Mouse (Mus musculus) neural tube, embryonic 13.5 days (tissue): ENCODE measurements around the gene Arhgef6. TPM values are rescaled to one million over a fixed set of nuclear protein-coding genes. Genes with fewer than 3 reads are reported as not detected.

Experiments used
- ATAC-seq: fragments of 200-750 bp; cut with Nextera tagmentation; 2 replicates; pipeline ENCODE4 v1.8.0; 2017; ENCODE audit warnings: low read depth, mild to moderate bottlenecking, moderate TSS enrichment, moderate library complexity
- H3K27ac ChIP-seq: fragments of 300-500 bp; sonication (generic); replicated peaks from 2 replicates; pipeline ENCODE4 v1.5.1; 2015; ENCODE audit warnings: moderate library complexity, mild to moderate bottlenecking, inconsistent platforms
- H3K27me3 ChIP-seq: fragments of 300-500 bp; sonication (generic); 2 replicates; pipeline ENCODE4 v1.6.1; 2015; ENCODE audit warnings: mild to moderate bottlenecking, inconsistent platforms
- H3K36me3 ChIP-seq: fragments of 300-500 bp; sonication (generic); 2 replicates; pipeline ENCODE4 v1.6.1; 2015; ENCODE audit warnings: mild to moderate bottlenecking, inconsistent platforms
- H3K4me1 ChIP-seq: fragments of 300-500 bp; sonication (generic); replicated peaks from 2 replicates; pipeline ENCODE4 v1.6.1; 2015; ENCODE audit warnings: inconsistent platforms
- H3K4me2 ChIP-seq: fragments of 300-500 bp; sonication (generic); 2 replicates; pipeline ENCODE4 v1.6.1; 2015; ENCODE audit warnings: inconsistent platforms, mild to moderate bottlenecking, moderate library complexity
- H3K4me3 ChIP-seq: fragments of 300-500 bp; sonication (generic); 2 replicates; pipeline ENCODE4 v1.5.1; 2015; ENCODE audit warnings: mild to moderate bottlenecking, inconsistent platforms
- H3K9ac ChIP-seq: fragments of 300-500 bp; sonication (generic); 2 replicates; pipeline ENCODE4 v1.6.1; 2015; ENCODE audit warnings: moderate library complexity, mild to moderate bottlenecking, inconsistent platforms
- H3K9me3 ChIP-seq: fragments of 300-500 bp; sonication (generic); 2 replicates; pipeline ENCODE4 v1.6.1; 2016; ENCODE audit warnings: inconsistent platforms
- WGBS: fragments of 180-500 bp; shearing (Covaris S2); methylation state at CpG from one replicate; pipeline ENCODE4 v1.1.7; 2015; 5-methylcytosine and 5-hydroxymethylcytosine counted together
- polyA plus RNA-seq: library from polyadenylated mRNA; unstranded; fragments of >200 nt; fragmentation: Nextera tagmentation; extraction: Ambion mirVana; gene quantifications from 2 replicates; pipeline ENCODE4 v1.2.1, GENCODE M21; 2015

Arhgef6 gene
- polyA plus RNA-seq, 1 experiment from 2014 or later: 7.3 TPM

- WGBS: 78% methylated on average over 5 of the region's 5 CpGs
- Histone ChIP-seq H3K36me3 (no peaks in the 10 kb centered on the region), H3K4me1 (no peaks in the 10 kb centered on the region), H3K9me3 (no peaks in the 10 kb centered on the region), H3K4me2 (no peak overlapping the region), H3K27me3 (no peaks in the 10 kb centered on the region), H3K27ac (no peak overlapping the region), H3K4me3 (no peak overlapping the region), H3K9ac (no peak overlapping the region)
- ATAC-seq: no peak
These were observed 122.3 kb downstream of the Arhgef6 start for GRCm38 (mm10) chrX:57216271-57216670.

GRCm38 (mm10) chrX:57215495-57215894 lies 123.0 kb downstream of the Arhgef6 start:
- no peaks in the 10 kb centered on the region for H3K4me1 ChIP-seq
- H3K27me3 ChIP-seq: no peaks in the 10 kb centered on the region
- WGBS: 93% methylated on average over 4 of the region's 4 CpGs
- no peak overlapping the region for H3K4me3 ChIP-seq
- ATAC-seq: no peak
- H3K36me3 ChIP-seq: no peaks in the 10 kb centered on the region
- no peak overlapping the region for H3K9ac ChIP-seq
- no peaks in the 10 kb centered on the region for H3K9me3 ChIP-seq
- H3K27ac ChIP-seq: no peak overlapping the region
- no peak overlapping the region for H3K4me2 ChIP-seq

GRCm38 (mm10) chrX:57212862-57213261 lies 125.7 kb downstream of the Arhgef6 start:
- 94% methylated on average over 3 of the region's 3 CpGs for WGBS
- no peaks in the 10 kb centered on the region for H3K4me1 ChIP-seq
- H3K4me2 ChIP-seq: no peak overlapping the region
- H3K27me3 ChIP-seq: no peaks in the 10 kb centered on the region
- no peaks in the 10 kb centered on the region for H3K36me3 ChIP-seq
- no peaks in the 10 kb centered on the region for H3K9me3 ChIP-seq
- H3K27ac ChIP-seq: no peak overlapping the region
- no peak overlapping the region for H3K9ac ChIP-seq
- no peak overlapping the region for H3K4me3 ChIP-seq
- ATAC-seq: no peak

- ATAC-seq: no peak
- H3K4me3 ChIP-seq: no peak within 1 kb of the TSS
- H3K27me3 ChIP-seq: no peaks in the 10 kb centered on the region
- no peaks in the 10 kb centered on the region for H3K36me3 ChIP-seq
- no peaks in the 10 kb centered on the region for H3K4me1 ChIP-seq
- WGBS: 90% methylated on average over 9 of the region's 9 CpGs
- no peak within 1 kb of the TSS for H3K4me2 ChIP-seq
- H3K27ac ChIP-seq: no peak within 1 kb of the TSS
- H3K9ac ChIP-seq: no peak within 1 kb of the TSS
- no peaks in the 10 kb centered on the region for H3K9me3 ChIP-seq
These were observed 126.7 kb downstream of the Arhgef6 start, which contains the start of gene Cd40lg for GRCm38 (mm10) chrX:57211876-57212275. TSS of gene Cd40lg (plus strand) at chrX:57212143.

GRCm38 (mm10) chrX:57210591-57210990 lies 127.9 kb downstream of the Arhgef6 start:
- no peaks in the 10 kb centered on the region for H3K4me1 ChIP-seq
- WGBS: 86% methylated on average over 1 of the region's 1 CpGs
- H3K9me3 ChIP-seq: no peaks in the 10 kb centered on the region
- no peak for ATAC-seq
- H3K9ac ChIP-seq: no peak overlapping the region
- no peak overlapping the region for H3K27ac ChIP-seq
- no peak overlapping the region for H3K4me3 ChIP-seq
- H3K27me3 ChIP-seq: no peaks in the 10 kb centered on the region
- no peaks in the 10 kb centered on the region for H3K36me3 ChIP-seq
- H3K4me2 ChIP-seq: no peak overlapping the region

- 75% methylated on average over 2 of the region's 2 CpGs for WGBS
- Histone ChIP-seq H3K4me1 (no peaks in the 10 kb centered on the region), H3K9me3 (no peaks in the 10 kb centered on the region), H3K4me3 (no peak overlapping the region), H3K4me2 (no peak overlapping the region), H3K36me3 (no peaks in the 10 kb centered on the region), H3K9ac (no peak overlapping the region), H3K27ac (no peak overlapping the region), H3K27me3 (no peaks in the 10 kb centered on the region)
- ATAC-seq: no peak
These were observed 138.1 kb downstream of the Arhgef6 start for GRCm38 (mm10) chrX:57200397-57200796.

- Histone ChIP-seq H3K4me3 (no peak overlapping the region), H3K4me1 (no peaks in the 10 kb centered on the region), H3K9ac (no peak overlapping the region), H3K4me2 (no peak overlapping the region), H3K27ac (no peak overlapping the region), H3K9me3 (no peaks in the 10 kb centered on the region), H3K36me3 (no peaks in the 10 kb centered on the region), H3K27me3 (no peaks in the 10 kb centered on the region)
- WGBS: 25% methylated on average over 2 of the region's 2 CpGs
- no peak for ATAC-seq
These were observed 140.5 kb downstream of the Arhgef6 start for GRCm38 (mm10) chrX:57198036-57198435.

GRCm38 (mm10) chrX:57196319-57196718 lies 142.2 kb downstream of the Arhgef6 start:
- WGBS: 89% methylated on average over 9 of the region's 9 CpGs
- no peak overlapping the region for H3K9ac ChIP-seq
- no peaks in the 10 kb centered on the region for H3K36me3 ChIP-seq
- no peak overlapping the region for H3K4me3 ChIP-seq
- no peaks in the 10 kb centered on the region for H3K27me3 ChIP-seq
- no peaks in the 10 kb centered on the region for H3K4me1 ChIP-seq
- no peak overlapping the region for H3K27ac ChIP-seq
- ATAC-seq: no peak
- H3K9me3 ChIP-seq: no peaks in the 10 kb centered on the region
- H3K4me2 ChIP-seq: no peak overlapping the region

GRCm38 (mm10) chrX:57189335-57189734 lies 149.2 kb downstream of the Arhgef6 start:
- Histone ChIP-seq H3K27ac (no peak overlapping the region), H3K9me3 (no peaks in the 10 kb centered on the region), H3K36me3 (no peaks in the 10 kb centered on the region), H3K4me3 (no peak overlapping the region), H3K9ac (no peak overlapping the region), H3K4me2 (no peak overlapping the region), H3K27me3 (no peaks in the 10 kb centered on the region), H3K4me1 (no peaks in the 10 kb centered on the region)
- 75% methylated on average over 5 of the region's 5 CpGs for WGBS
- no peak for ATAC-seq

GRCm38 (mm10) chrX:57187301-57187700 lies 151.2 kb downstream of the Arhgef6 start:
- WGBS: 88% methylated on average over 8 of the region's 8 CpGs
- no peaks in the 10 kb centered on the region for H3K36me3 ChIP-seq
- no peak overlapping the region for H3K4me2 ChIP-seq
- no peaks in the 10 kb centered on the region for H3K27me3 ChIP-seq
- H3K4me1 ChIP-seq: no peaks in the 10 kb centered on the region
- H3K4me3 ChIP-seq: no peak overlapping the region
- ATAC-seq: no peak
- no peak overlapping the region for H3K27ac ChIP-seq
- no peak overlapping the region for H3K9ac ChIP-seq
- H3K9me3 ChIP-seq: no peaks in the 10 kb centered on the region

- H3K36me3 ChIP-seq: no peaks in the 10 kb centered on the region
- H3K9ac ChIP-seq: no peak overlapping the region
- H3K4me3 ChIP-seq: no peak overlapping the region
- H3K9me3 ChIP-seq: no peaks in the 10 kb centered on the region
- no peaks in the 10 kb centered on the region for H3K27me3 ChIP-seq
- no peak overlapping the region for H3K27ac ChIP-seq
- H3K4me1 ChIP-seq: no peaks in the 10 kb centered on the region
- WGBS: 86% methylated on average over 3 of the region's 3 CpGs
- H3K4me2 ChIP-seq: no peak overlapping the region
- no peak for ATAC-seq
These were observed 155.2 kb downstream of the Arhgef6 start for GRCm38 (mm10) chrX:57183359-57183758.

GRCm38 (mm10) chrX:57182470-57182869 lies 156.1 kb downstream of the Arhgef6 start:
- no peak for ATAC-seq
- 90% methylated on average over 2 of the region's 2 CpGs for WGBS
- H3K27ac ChIP-seq: no peak overlapping the region
- no peaks in the 10 kb centered on the region for H3K36me3 ChIP-seq
- H3K4me2 ChIP-seq: no peak overlapping the region
- H3K9me3 ChIP-seq: no peaks in the 10 kb centered on the region
- H3K4me1 ChIP-seq: no peaks in the 10 kb centered on the region
- H3K27me3 ChIP-seq: no peaks in the 10 kb centered on the region
- H3K9ac ChIP-seq: no peak overlapping the region
- H3K4me3 ChIP-seq: no peak overlapping the region
